Mouse (Mus musculus): ENCODE results near the gene She. TPM values are rescaled to one million over a fixed set of nuclear protein-coding genes. Genes with fewer than 3 reads are reported as not detected.

The She gene
- total RNA-seq, 2 experiments from 2014 or later = 3.1 to 3.7 TPM

- no peak overlapping the region for H3K27ac ChIP-seq
- DNase-seq (ENCODE audit: extremely low spot score in 1 of 2, low spot score in 2 of 2) = no peak
- TF ChIP-seq CTCF (IDR thresholded peaks at IDR 0.05) = no peak
- no peak overlapping the region for H3K4me3 ChIP-seq
- intact Hi-C loops (cut with DNase I) = no loop called here
These were observed 65.4 kb downstream of the She start for GRCm38 (mm10) chr3:89896571-89896970.

DNA sequence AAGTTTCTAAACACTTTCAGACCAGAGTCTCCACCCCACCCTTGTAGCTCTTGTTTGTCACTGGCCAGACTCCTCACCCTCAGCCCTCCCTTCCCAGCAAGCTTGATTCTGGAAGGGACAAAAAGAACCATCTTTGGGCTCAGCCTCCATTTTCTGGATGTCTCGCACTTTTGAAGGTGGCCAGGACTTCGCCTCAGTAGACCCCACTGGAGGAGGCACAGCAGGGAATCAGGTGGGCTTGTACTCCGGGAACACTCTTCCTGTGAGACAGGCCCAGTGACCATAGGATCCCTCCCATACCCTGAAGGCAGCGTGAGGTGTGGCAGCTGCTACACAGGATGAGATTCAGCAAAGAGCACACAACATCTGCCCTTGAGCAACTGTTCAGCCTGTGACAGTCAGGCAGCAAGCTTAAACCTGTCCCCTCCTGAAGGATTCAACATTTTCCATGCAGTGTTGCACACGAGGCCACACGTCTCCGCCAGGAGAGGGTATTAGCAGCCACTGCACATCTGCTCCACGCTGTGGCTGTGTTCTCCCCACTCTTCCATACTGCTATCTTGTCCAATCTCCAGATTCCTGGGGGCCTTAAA is 66.1 kb downstream of the She start:
- DNase-seq (ENCODE audit: extremely low spot score in 1 of 2, low spot score in 2 of 2) = no peak
- TF ChIP-seq CTCF (IDR thresholded peaks at IDR 0.05) = no peak
- intact Hi-C loops (cut with DNase I) = no loop called here

DNA sequence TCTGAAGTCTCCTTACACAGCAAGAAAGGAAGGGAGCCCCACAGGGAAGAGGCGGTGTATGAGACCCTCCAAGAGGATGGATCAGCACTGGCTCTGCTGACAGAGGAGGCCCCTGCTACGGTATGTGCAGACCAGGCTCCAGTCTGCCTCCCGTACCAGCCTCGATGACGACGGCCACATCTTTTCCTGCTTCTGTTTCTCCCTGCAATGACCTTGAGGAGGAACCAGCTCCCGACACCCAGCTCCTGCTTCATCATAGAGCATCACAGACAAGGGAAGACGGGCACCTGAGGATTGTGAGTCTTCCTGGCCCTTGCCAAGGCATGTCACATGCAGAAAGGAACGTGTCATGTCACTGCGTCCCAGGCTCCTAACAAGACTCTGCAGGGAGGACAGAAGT is 66.8 kb downstream of the She start:
- no peak for TF ChIP-seq CTCF (IDR thresholded peaks at IDR 0.05)

More for the DNA sequence above, 66.1 kb downstream of the She start:
- H3K27ac ChIP-seq = no peak overlapping the region
- no peak overlapping the region for H3K4me3 ChIP-seq

DNA sequence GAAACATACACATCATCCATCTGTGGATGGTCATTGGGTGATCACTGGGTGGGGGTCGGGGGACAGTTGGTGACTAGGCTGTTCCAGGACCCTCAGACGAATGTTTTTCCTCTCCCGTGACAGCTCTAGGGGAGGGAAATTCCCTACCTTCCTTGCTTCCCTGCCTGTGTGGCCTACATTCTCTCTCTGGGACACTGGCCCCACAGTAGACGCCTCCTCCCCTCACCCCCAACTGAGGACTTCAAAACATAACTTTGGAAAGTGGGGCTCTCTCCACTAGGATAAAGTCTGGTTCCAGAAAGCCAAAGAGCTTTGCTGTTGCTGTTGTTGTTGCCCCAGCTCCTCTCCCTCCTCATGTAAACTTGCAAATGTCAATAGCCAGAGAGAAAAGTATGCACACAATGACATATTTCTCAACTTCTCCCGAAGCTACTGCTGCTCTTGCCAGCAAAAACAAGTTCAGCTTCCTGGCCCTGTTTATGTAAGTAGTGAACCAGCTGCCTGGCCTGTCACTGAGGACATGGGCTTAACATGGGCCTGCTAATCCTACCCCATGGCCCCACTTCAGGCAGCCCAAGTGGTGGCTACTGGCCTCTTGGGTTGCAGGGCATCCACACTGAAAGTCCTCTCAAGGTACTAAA is 67.8 kb downstream of the She start:
- DNase-seq (ENCODE audit: extremely low spot score in 1 of 2, low spot score in 2 of 2) = no peak
- TF ChIP-seq CTCF (IDR thresholded peaks at IDR 0.05) = no peak
- Histone ChIP-seq H3K27ac (no peak overlapping the region), H3K4me3 (no peak overlapping the region)
- intact Hi-C loops (cut with DNase I) = no loop called here

More for the DNA sequence above, 66.8 kb downstream of the She start:
- intact Hi-C loops (cut with DNase I) = no loop called here
- no peak for DNase-seq (ENCODE audit: extremely low spot score in 1 of 2, low spot score in 2 of 2)
- Histone ChIP-seq H3K27ac (no peak overlapping the region), H3K4me3 (no peak overlapping the region)

DNA sequence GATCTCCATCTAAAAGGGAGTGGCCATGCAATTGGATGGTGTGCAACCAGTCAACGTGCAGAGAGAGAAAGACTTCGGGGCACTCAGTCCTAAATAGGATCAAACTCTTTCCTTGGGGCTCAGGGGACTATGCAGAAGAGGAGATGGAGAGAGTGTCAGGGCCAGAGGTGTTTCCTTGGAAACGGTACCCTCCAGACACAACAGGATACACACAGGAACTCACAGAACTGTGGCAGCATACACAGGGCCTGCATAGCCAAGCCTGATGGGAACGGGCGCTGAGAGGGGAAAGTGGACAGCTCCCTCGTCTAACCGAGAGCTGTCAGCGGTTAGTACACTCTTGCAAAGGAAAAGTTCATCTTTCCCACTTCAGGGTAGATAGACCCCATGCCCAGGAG is 68.3 kb downstream of the She start:
- Histone ChIP-seq H3K27ac (no peak overlapping the region), H3K4me3 (no peak overlapping the region)
- no peak for DNase-seq (ENCODE audit: extremely low spot score in 1 of 2, low spot score in 2 of 2)
- no peak for TF ChIP-seq CTCF (IDR thresholded peaks at IDR 0.05)
- intact Hi-C loops (cut with DNase I) = no loop called here

DNA sequence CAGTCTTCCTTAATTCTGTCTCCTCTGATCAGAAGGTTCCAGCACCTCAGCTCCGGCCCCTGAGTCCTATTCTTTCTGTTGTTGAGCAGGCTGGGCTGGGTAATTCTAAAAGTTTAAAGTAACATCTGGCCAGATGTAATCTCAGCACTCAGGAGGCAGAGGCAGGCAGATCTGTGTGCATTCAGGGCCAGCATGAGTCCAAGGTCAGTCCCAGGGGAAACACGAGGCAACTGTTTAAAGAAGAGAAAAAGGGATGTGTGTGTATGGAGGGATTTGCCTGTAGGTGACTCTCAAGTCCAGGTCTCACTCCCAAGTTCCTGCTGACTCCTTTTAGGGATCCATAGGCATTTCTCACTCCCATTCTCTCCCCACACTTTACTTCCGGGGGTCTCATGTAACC is 76.7 kb downstream of the She start:
- no peak for TF ChIP-seq CTCF (IDR thresholded peaks at IDR 0.05)
- intact Hi-C loops (cut with DNase I) = no loop called here
- DNase-seq (ENCODE audit: extremely low spot score in 1 of 2, low spot score in 2 of 2) = no peak
- Histone ChIP-seq H3K27ac (no peak overlapping the region), H3K4me3 (no peak overlapping the region)

Other genes starting within 250 kb of the She start
- gene Adar, start 116.3 kb upstream of the She start, total RNA-seq (2021) = 100 to 1,000 TPM; 140 to 151 TPM
- 10 to 100 TPM; 29.0 to 29.3 TPM for gene Chrnb2, start 66.7 kb upstream of the She start, total RNA-seq (2021)
- gene Ube2q1, start 57.8 kb upstream of the She start, total RNA-seq (2021) = 10 to 100 TPM; 83.9 to 90.7 TPM
- 1 to 10 TPM; 3.7 to 4.4 TPM for gene Il6ra, start 81.8 kb downstream of the She start, total RNA-seq (2021)
- gene Atp8b2, start 132.1 kb downstream of the She start, total RNA-seq (2021) = 100 to 1,000 TPM; 112 to 129 TPM
- 100 to 1,000 TPM in 1 of 2 experiments, 10 to 100 TPM in 1; 97.6 to 106 TPM for gene Hax1, start 167.4 kb downstream of the She start, total RNA-seq (2021)
- gene 4933434E20Rik, start 220.3 kb downstream of the She start, total RNA-seq (2021) = 10 to 100 TPM; 95.2 to 98.7 TPM
- gene Ubap2l, start 221.3 kb downstream of the She start, total RNA-seq (2021) = 100 to 1,000 TPM; 180 to 197 TPM
- 100 to 1,000 TPM; 182 to 193 TPM for gene Tpm3, start 241.3 kb downstream of the She start, total RNA-seq (2021)

All from left cerebral cortex, adult 2 months (tissue).